Mouse (Mus musculus) hindbrain, embryonic 15.5 days (tissue): Measurements from ENCODE around the gene Scfd2. TPM values are rescaled to one million over a fixed set of nuclear protein-coding genes. Genes with fewer than 3 reads are reported as not detected.

Experiments used
- ATAC-seq: fragments of 200-750 bp; cut with Nextera tagmentation; 2 replicates; pipeline ENCODE4 v1.8.0; 2017; ENCODE audit warnings: low read depth, moderate number of reproducible peaks, moderate TSS enrichment; ENCODE audit not compliant: low FRiP score
- H3K27ac ChIP-seq: fragments of 300-500 bp; sonication (generic); replicated peaks from 2 replicates; pipeline ENCODE4 v1.5.1; 2015; ENCODE audit warnings: mild to moderate bottlenecking, inconsistent platforms
- H3K27me3 ChIP-seq: fragments of 300-500 bp; sonication (generic); 2 replicates; pipeline ENCODE4 v1.6.1; 2015; ENCODE audit warnings: control low read depth, inconsistent platforms
- H3K36me3 ChIP-seq: fragments of 300-500 bp; sonication (generic); 2 replicates; pipeline ENCODE4 v1.6.1; 2015; ENCODE audit warnings: control low read depth, inconsistent platforms
- H3K4me1 ChIP-seq: fragments of 300-500 bp; sonication (generic); replicated peaks from 2 replicates; pipeline ENCODE4 v1.6.1; 2015; ENCODE audit warnings: control low read depth, inconsistent platforms
- H3K4me2 ChIP-seq: fragments of 300-500 bp; sonication (generic); 2 replicates; pipeline ENCODE4 v1.6.1; 2015; ENCODE audit warnings: moderate library complexity, mild to moderate bottlenecking, inconsistent platforms
- H3K4me3 ChIP-seq: fragments of 300-500 bp; sonication (generic); 2 replicates; pipeline ENCODE4 v1.5.1; 2015; ENCODE audit warnings: mild to moderate bottlenecking, inconsistent platforms
- H3K9ac ChIP-seq: fragments of 300-500 bp; sonication (generic); 2 replicates; pipeline ENCODE4 v1.6.1; 2015; ENCODE audit warnings: inconsistent platforms
- H3K9me3 ChIP-seq: fragments of 300-500 bp; sonication (generic); 2 replicates; pipeline ENCODE4 v1.6.1; 2016; ENCODE audit warnings: control low read depth, inconsistent platforms
- WGBS: fragments of 180-500 bp; shearing (Covaris S2); methylation state at CpG from one replicate; pipeline ENCODE4 v1.1.7; 2015; 5-methylcytosine and 5-hydroxymethylcytosine counted together
- polyA plus RNA-seq: library from polyadenylated mRNA; unstranded; fragments of >200 nt; fragmentation: Nextera tagmentation; extraction: Ambion mirVana; gene quantifications from 2 replicates; pipeline ENCODE4 v1.2.1, GENCODE M21; 2015

Scfd2 gene
- polyA plus RNA-seq, 1 experiment from 2014 or later, result 20.7 TPM

GRCm38 (mm10) chr5:74391346-74391745 lies 140.2 kb downstream of the Scfd2 start:
- Histone ChIP-seq H3K27ac (no peak overlapping the region), H3K9me3 (no peaks in the 10 kb centered on the region), H3K36me3 (no peaks in the 10 kb centered on the region), H3K27me3 (no peaks in the 10 kb centered on the region), H3K4me3 (no peak overlapping the region), H3K4me1 (no peaks in the 10 kb centered on the region; the same call in 1 of the 2 replicates), H3K4me2 (no peak overlapping the region), H3K9ac (no peak overlapping the region)
- 84% methylated on average over 5 of the region's 5 CpGs for whole genome bisulfite sequencing
- no peak for ATAC-seq

- no peak for ATAC-seq
- no peak overlapping the region for H3K9ac ChIP-seq
- no peaks in the 10 kb centered on the region for H3K27me3 ChIP-seq
- WGBS, result 64% methylated on average over 2 of the region's 2 CpGs
- H3K36me3 ChIP-seq, result no peaks in the 10 kb centered on the region
- no peak overlapping the region for H3K27ac ChIP-seq
- no peak overlapping the region for H3K4me3 ChIP-seq
- H3K4me1 ChIP-seq, result no peaks in the 10 kb centered on the region; the same call in 1 of the 2 replicates
- no peak overlapping the region for H3K4me2 ChIP-seq
- no peaks in the 10 kb centered on the region for H3K9me3 ChIP-seq
These were observed 142.7 kb downstream of the Scfd2 start for GRCm38 (mm10) chr5:74388849-74389248.

- no peak for ATAC-seq
- Histone ChIP-seq H3K27me3 (no peaks in the 10 kb centered on the region), H3K4me2 (no peak overlapping the region), H3K4me1 (no peaks in the 10 kb centered on the region; the same call in 1 of the 2 replicates), H3K9me3 (no peaks in the 10 kb centered on the region), H3K9ac (no peak overlapping the region), H3K36me3 (no peaks in the 10 kb centered on the region), H3K4me3 (no peak overlapping the region), H3K27ac (no peak overlapping the region; the same call in 1 of the 2 replicates)
- WGBS, result 66% methylated on average over 6 of the region's 6 CpGs
These were observed 143.5 kb downstream of the Scfd2 start for GRCm38 (mm10) chr5:74388101-74388500.

- Histone ChIP-seq H3K4me1 (no peaks in the 10 kb centered on the region; the same call in 1 of the 2 replicates), H3K9ac (no peak overlapping the region), H3K27ac (no peak overlapping the region), H3K36me3 (no peaks in the 10 kb centered on the region), H3K27me3 (no peaks in the 10 kb centered on the region), H3K4me3 (no peak overlapping the region), H3K4me2 (no peak overlapping the region), H3K9me3 (no peaks in the 10 kb centered on the region)
- ATAC-seq, result no peak
- 64% methylated on average over 1 of the region's 1 CpGs for WGBS
These were observed 144.2 kb downstream of the Scfd2 start for GRCm38 (mm10) chr5:74387143-74387886.

- no peak overlapping the region for H3K4me2 ChIP-seq
- H3K9me3 ChIP-seq, result no peaks in the 10 kb centered on the region
- no peak for ATAC-seq
- WGBS, result 81% methylated on average over 5 of the region's 5 CpGs
- H3K36me3 ChIP-seq, result no peaks in the 10 kb centered on the region
- H3K9ac ChIP-seq, result no peak overlapping the region
- H3K27ac ChIP-seq, result no peak overlapping the region
- H3K4me1 ChIP-seq, result no peaks in the 10 kb centered on the region
- H3K4me3 ChIP-seq, result no peak overlapping the region
- H3K27me3 ChIP-seq, result no peaks in the 10 kb centered on the region
These were observed 151.5 kb downstream of the Scfd2 start for GRCm38 (mm10) chr5:74380045-74380444.

- Histone ChIP-seq H3K27ac (no peak overlapping the region), H3K9ac (no peak overlapping the region), H3K4me2 (no peak overlapping the region), H3K27me3 (no peaks in the 10 kb centered on the region), H3K4me1 (peaks cover 18% of the 10 kb centered on the region), H3K9me3 (no peaks in the 10 kb centered on the region), H3K36me3 (no peaks in the 10 kb centered on the region), H3K4me3 (no peak overlapping the region)
- ATAC-seq, result no peak
- 48% methylated on average over 9 of the region's 9 CpGs for WGBS
These were observed 164.9 kb downstream of the Scfd2 start for GRCm38 (mm10) chr5:74366710-74367101.

GRCm38 (mm10) chr5:74365984-74366709 lies 165.4 kb downstream of the Scfd2 start:
- no peaks in the 10 kb centered on the region for H3K27me3 ChIP-seq
- no peak overlapping the region for H3K4me3 ChIP-seq
- H3K9ac ChIP-seq, result no peak overlapping the region
- WGBS, result 30% methylated on average over 4 of the region's 4 CpGs
- H3K4me2 ChIP-seq, result no peak overlapping the region
- peaks cover 18% of the 10 kb centered on the region for H3K4me1 ChIP-seq
- ATAC-seq, result no peak
- H3K9me3 ChIP-seq, result no peaks in the 10 kb centered on the region
- no peak overlapping the region for H3K27ac ChIP-seq
- H3K36me3 ChIP-seq, result no peaks in the 10 kb centered on the region

GRCm38 (mm10) chr5:74365408-74365807 lies 166.2 kb downstream of the Scfd2 start:
- Histone ChIP-seq H3K4me3 (no peak overlapping the region), H3K9ac (no peak overlapping the region), H3K36me3 (no peaks in the 10 kb centered on the region), H3K27me3 (no peaks in the 10 kb centered on the region), H3K4me2 (no peak overlapping the region), H3K4me1 (peaks cover 18% of the 10 kb centered on the region), H3K27ac (no peak overlapping the region), H3K9me3 (no peaks in the 10 kb centered on the region)
- 33% methylated on average over 6 of the region's 6 CpGs for WGBS
- no peak for ATAC-seq

GRCm38 (mm10) chr5:74363296-74363695 lies 168.3 kb downstream of the Scfd2 start:
- Histone ChIP-seq H3K4me1 (peaks cover 18% of the 10 kb centered on the region), H3K27me3 (no peaks in the 10 kb centered on the region), H3K9ac (no peak overlapping the region), H3K4me2 (no peak overlapping the region), H3K9me3 (no peaks in the 10 kb centered on the region), H3K4me3 (no peak overlapping the region), H3K27ac (no peak overlapping the region), H3K36me3 (no peaks in the 10 kb centered on the region)
- 52% methylated on average over 1 of the region's 1 CpGs for WGBS
- ATAC-seq, result no peak

- H3K9ac ChIP-seq, result no peak overlapping the region
- no peaks in the 10 kb centered on the region for H3K27me3 ChIP-seq
- H3K4me1 ChIP-seq, result peaks cover 15% of the 10 kb centered on the region
- H3K4me3 ChIP-seq, result no peak overlapping the region
- no peak for ATAC-seq
- no peak overlapping the region for H3K4me2 ChIP-seq
- H3K9me3 ChIP-seq, result no peaks in the 10 kb centered on the region
- no peak overlapping the region for H3K27ac ChIP-seq
- 86% methylated on average over 5 of the region's 5 CpGs for WGBS
- H3K36me3 ChIP-seq, result no peaks in the 10 kb centered on the region
These were observed 170.0 kb downstream of the Scfd2 start for GRCm38 (mm10) chr5:74361531-74361930.

- no peaks in the 10 kb centered on the region for H3K4me1 ChIP-seq
These were observed 173.5 kb downstream of the Scfd2 start for GRCm38 (mm10) chr5:74358033-74358432.

GRCm38 (mm10) chr5:74355416-74356177 lies 176.0 kb downstream of the Scfd2 start:
- Histone ChIP-seq H3K9me3 (no peaks in the 10 kb centered on the region), H3K9ac (no peak overlapping the region), H3K27ac (no peak overlapping the region), H3K4me2 (no peak overlapping the region), H3K4me3 (no peak overlapping the region), H3K27me3 (no peaks in the 10 kb centered on the region), H3K36me3 (no peaks in the 10 kb centered on the region), H3K4me1 (no peaks in the 10 kb centered on the region)
- WGBS, result 79% methylated on average over 2 of the region's 2 CpGs
- ATAC-seq, result no peak

More at GRCm38 (mm10) chr5:74358033-74358432, 173.5 kb downstream of the Scfd2 start:
- Histone ChIP-seq H3K27me3 (no peaks in the 10 kb centered on the region), H3K27ac (no peak overlapping the region), H3K36me3 (no peaks in the 10 kb centered on the region), H3K9ac (no peak overlapping the region), H3K4me3 (no peak overlapping the region), H3K9me3 (no peaks in the 10 kb centered on the region), H3K4me2 (no peak overlapping the region)
- WGBS, result 87% methylated on average over 8 of the region's 8 CpGs
- no peak for ATAC-seq
